Mouse (Mus musculus): ENCODE results near the gene Acadsb.
A peak's percentile ranks its signal among the peaks of the same experiment; 100 is the strongest.
"Not testable (repeated sequence)": the region's sequence is repeated elsewhere in the genome, so short reads cannot be mapped to it uniquely, and the experiment has no call there.

Gene Acadsb

DNA sequence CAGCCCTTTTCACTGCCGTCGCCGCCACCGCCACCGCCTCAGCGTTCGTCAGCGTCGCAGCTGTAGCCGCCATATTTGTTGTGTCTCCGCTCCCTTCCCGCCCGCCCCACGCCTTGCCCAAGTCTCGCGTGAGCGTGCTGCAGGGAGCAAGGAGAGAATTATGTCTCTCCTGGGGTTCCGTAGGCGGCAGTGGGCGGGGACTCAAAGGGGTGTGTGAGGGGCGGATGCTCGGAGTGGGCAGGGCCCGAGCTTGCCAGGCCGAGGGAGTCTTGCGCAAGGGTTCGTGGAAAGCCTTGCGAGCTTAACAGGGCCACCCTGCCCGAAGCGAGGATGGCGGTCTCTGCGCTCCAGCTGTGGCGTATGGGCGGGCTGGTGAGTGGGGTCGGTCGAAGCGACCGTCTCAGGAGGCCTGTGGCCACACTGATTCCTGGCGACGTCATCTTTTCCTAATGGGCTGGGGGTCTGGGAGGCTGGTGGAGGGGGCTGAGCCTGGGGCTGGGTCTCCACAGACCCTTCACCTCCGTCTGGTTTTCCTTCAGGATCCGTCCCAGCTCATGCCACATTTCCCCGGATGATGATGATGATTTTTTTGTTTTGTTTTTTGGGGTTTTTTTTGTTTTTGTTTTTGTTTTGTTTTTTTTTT lies at the start of gene Acadsb, which contains the start of gene Ikzf5:
Gene Acadsb (plus strand): TSS at position 186 of the 643 bp plus-strand sequence.
Gene Ikzf5 (minus strand): TSS at position 106 of the 643 bp plus-strand sequence.
- ATAC-seq (ENCODE audit: insufficient number of reproducible peaks, low FRiP score, low TSS enrichment) = peak; percentile 94

DNA sequence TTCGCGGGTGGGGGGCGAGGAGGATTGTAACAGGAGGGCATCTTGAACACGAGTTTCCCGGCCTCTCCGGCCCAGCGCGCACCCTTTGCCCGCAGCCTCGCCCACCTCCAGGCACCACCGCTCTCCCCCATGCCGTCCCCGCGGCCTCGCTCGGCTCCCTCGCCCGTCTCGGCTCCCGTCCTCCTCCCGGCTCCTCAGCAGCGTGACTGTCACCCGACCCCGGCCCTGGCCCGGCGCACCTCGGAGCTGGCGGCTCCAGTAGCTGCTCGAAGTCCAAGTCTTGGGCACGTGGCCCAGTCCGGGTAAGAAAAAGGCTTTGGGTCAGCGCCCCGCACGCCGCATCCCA lies 48.2 kb upstream of the Acadsb start:
- ATAC-seq (ENCODE audit: insufficient number of reproducible peaks, low FRiP score, low TSS enrichment) = peak; percentile 69

DNA sequence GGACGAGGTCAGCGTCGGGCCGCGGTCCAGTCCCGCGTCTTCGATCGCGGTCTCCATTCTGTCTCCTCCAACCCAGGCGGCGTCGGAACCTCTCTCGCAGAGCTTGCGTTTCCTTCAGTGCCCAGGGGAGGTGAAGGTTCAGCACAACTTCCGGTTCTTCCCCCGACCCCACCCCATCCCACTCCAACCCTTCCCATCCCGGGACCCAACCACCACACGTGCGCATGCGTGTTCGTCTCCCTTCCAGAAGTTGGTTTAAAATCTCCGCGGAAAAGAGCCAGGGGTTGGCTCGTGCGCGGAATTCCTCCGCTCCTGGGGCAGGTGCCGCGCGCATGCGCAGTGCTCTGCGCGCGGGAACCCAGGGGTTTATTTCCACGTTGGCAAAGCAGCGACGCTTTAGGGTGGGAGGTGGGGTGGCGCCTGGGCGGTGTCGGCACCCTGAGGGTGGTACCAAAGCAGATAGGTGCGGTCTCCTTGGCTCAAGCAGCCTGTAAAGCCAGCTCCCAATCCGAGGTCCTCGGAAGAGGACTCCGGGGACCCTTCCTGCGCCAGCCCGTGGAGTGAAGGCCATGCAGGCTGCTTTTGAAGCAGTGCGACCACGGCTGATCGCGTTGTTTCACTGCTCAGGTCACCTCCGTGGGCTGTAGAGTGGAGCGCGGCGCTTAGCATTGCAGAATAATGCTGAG lies 47.6 kb upstream of the Acadsb start, which contains the start of gene 2310057M21Rik:
Gene 2310057M21Rik (minus strand): TSS at position 145 of the 686 bp plus-strand sequence.
- peak; percentile 92 for ATAC-seq (ENCODE audit: insufficient number of reproducible peaks, low FRiP score, low TSS enrichment)

DNA sequence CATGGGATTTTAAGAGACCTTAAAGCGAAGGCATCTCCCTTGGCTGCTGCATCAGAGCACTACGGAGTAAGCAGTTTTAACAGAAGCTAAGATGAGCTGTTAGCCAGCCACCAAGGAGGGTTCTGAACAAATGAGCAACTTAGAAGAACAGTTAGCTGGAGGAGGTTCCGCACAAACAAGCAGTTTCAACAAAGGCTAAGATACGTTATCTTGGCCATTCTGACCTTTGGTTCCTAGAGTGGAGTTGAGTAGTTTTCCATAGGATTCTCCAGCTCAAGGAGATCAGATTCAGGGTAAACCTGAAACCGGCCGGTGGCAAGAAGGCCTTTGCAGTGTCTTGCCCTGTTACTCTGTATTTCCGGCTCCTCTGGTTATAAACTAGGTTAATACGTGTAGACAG lies 46.3 kb upstream of the Acadsb start:
- ATAC-seq (ENCODE audit: insufficient number of reproducible peaks, low FRiP score, low TSS enrichment) = no peak

DNA sequence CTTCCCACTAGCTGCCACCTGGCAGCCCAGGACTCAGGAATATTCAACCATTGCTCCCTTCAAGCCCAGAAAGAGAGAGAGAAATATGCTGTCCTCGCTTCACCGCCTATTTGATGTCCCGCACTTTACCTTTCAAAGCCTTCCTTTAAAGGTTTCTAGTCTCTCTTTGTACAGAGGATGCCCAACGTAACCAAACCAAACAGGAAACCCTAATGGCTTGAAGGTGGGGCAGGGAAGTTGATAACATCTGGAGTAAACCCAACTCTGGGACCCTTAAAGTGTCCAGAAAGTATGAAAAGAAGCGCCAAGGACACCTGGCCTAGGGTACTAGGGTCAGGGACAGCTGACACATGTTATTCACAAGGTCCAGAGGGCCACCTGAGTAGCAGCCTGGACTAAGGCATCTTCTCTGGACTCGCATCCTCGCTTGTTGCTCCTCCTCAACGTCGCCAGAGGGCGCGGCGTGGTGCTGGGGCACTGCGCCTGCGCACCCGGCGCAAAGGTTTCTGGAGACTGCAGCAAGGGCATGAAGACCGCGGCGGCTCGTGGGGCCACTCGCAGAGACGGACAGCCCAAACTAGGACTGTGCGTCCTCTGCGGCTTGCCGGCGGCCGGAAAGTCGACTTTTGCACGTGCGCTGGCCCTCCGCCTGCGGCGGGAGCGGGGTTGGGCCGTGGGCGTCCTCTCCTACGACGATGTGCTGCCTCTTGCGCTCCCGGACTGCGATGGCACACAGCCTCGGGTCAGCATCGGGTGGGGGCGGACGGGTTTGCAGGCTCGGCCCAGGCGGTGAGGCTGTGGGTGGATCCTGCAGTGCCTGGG lies 39.5 kb upstream of the Acadsb start, which contains the start of gene Pstk:
Gene Pstk (plus strand): TSS at position 494 of the 822 bp plus-strand sequence.
- peak; percentile 96 for ATAC-seq (ENCODE audit: insufficient number of reproducible peaks, low FRiP score, low TSS enrichment)

DNA sequence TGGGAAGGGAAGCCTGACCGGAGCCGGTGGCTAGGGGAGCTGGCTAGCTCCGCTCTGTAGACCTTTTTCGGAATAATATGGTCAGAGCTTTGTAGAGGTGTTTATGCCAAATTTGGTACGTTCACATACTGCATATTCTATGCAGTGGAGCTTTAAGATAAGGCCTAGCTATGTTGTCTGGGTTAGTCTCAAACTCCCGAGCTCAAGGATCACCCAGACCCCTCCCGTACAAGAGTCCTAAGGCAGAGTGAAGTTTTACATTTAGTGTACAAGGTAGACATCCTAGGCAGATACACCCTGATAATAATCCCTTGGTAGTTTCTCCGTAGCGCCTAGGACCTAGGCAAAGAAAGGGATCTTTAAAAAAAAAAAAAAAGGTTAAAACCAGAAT lies 38.9 kb upstream of the Acadsb start:
- no peak; the same call in 1 of the 2 replicates for ATAC-seq (ENCODE audit: insufficient number of reproducible peaks, low FRiP score, low TSS enrichment)

DNA sequence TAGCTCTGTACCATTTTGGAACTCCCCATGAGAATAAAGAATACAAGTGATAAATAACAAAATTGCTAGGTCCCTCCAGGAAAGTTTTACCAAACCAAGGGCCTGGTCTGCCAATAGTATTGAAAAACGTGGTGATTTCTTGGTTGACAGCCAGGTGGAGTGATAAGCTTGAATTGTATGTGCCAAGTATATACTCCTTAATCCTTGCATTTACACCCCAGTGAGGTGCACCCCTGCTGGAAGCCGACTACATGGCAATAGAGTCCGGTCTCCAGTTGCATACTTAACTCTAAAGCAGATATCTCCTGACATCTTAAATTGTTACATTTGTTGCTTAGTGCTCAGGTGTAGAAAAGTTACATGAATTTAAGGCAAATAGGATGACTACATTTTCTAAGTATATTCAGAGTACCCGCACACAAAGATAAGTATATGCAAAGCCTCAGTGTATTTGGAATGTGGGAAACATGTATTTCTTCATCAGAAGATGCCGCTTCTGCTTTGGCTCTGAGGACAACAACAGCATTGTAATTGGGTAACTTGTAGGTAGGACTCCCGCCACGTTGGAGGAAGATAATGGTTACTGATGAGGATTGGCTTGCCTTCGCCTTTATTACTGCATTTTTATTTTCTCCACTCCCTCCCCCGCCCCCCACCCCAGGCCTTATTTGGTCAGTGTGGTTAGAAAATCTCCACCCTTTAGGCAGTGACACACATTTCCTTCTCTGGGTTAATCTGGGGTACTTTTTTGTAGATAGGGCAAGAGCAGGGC lies 38.3 kb upstream of the Acadsb start:
- ATAC-seq (ENCODE audit: insufficient number of reproducible peaks, low FRiP score, low TSS enrichment) = no peak

DNA sequence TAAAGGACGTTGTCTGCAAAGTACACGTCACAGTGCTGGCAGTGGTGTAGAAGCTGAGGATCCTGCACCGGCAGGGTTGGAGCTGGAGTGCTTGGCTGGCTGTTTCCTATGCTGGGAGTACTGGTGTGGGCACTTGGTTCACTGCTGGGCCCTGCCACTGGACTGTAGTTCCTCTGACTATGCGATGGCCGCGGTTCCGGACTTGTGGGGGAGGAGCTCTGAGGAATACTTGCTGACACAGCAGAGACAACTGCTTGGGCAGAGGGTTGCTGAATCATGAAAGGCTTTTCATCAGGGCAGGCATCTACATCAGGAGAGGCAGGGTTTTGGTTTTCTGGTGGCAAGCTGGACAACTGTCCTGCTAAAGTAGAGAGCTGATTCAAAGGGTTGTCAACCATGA lies 18.6 kb upstream of the Acadsb start:
- not testable (repeated sequence) for ATAC-seq (ENCODE audit: insufficient number of reproducible peaks, low FRiP score, low TSS enrichment)

DNA sequence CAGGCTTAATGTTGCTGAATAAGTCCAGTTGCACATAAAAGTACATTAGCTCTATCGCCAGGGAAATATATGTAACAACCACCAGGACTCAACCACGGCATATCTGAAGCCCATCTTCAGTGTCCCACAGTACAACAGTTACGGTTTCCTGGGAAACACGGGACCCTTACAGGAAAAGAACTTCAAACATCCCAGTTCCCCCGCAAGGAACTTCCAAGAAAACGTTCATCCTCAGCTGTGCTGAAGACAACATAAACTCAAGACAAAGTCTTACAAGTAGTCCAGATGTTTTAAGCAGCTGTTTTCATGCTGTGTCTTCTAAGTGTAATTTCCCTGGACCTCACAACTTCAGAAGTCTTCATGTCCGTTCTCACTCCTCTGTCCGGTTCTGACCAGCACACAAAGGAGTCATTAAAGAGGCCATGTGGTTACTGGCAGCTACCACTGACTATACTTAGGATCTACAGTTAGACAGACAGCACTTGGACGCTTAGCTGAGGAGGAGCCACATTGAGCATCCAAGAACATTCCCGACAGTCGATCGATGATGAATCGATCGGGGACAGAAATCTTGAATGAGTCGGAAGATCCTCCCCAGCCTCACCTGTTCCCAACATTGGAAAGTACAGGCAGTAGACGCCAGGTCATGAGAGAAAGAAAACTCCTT lies 947 bp upstream of the Acadsb start:
- ATAC-seq (ENCODE audit: insufficient number of reproducible peaks, low FRiP score, low TSS enrichment) = no peak

DNA sequence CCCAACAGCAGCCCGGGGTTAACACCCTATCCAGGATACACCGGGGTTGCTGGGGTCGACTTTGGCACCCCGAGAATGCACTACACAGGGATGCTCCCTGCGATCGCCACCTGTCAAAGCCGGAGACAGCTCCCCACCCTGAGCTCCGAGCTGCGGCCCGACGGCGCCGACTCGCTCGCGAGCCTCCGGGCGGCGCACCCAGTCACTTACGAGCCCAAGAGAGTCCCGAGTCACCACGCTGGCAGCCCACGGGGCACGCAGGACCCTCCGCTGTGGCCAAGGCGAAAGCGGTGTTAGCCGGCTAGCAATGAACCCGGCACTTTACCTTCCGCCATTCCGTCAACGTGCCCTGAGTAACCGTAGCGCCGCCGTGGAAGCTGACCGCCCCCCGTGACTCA lies 414 bp upstream of the Acadsb start:
- ATAC-seq (ENCODE audit: insufficient number of reproducible peaks, low FRiP score, low TSS enrichment) = peak; percentile 52; the same call in 1 of the 2 replicates

DNA sequence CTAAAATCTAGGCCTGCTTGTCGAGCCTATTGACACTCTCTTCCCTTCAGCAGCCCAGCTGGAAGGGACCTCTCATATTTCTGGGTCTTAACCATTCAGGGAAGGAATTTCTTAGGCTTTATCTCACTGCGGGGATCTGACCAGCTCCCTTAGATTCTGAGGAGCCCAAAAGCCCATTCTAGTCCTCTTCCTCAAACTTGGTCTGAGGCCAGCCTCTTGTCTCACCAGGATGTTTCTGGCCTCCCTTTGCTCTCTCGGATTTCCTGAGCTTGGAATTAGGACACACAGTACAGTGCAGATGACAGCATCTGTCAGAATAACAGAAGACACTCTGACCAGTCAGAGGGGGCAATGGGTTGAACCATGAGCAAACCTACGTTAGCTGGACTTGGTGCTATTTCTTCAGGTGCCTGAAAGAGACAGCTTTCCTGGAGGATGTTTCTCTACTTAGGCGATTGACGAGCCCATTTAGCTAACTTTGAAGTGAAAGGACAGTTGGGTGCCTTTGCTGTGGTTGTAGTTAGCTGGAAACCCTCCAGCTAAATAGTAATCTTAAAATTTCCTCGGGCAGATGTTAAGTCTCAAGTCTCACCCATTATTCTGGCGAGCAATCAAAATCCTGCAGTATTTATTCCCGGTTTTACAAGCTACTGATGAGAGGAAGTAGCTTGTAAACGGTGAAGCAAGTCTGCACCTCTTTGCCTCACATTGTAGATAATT lies 980 bp downstream of the Acadsb start:
- ATAC-seq (ENCODE audit: insufficient number of reproducible peaks, low FRiP score, low TSS enrichment) = no peak

DNA sequence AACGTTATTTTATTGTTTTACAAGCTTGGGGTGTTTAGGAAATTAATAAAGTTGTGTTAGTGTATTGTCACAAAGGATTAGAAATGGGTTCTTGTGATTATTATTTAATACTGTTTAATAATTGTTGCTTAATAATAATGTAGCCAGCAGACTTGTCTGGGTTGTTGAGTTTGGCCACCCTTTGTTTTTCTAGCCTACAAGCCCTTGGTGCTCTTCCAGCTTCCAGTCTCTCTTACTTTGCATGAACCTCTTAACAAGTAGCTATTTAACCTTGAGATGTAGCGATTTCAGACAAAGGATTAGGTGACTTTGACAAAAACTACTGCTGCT lies 1.5 kb downstream of the Acadsb start:
- no peak for ATAC-seq (ENCODE audit: insufficient number of reproducible peaks, low FRiP score, low TSS enrichment)

DNA sequence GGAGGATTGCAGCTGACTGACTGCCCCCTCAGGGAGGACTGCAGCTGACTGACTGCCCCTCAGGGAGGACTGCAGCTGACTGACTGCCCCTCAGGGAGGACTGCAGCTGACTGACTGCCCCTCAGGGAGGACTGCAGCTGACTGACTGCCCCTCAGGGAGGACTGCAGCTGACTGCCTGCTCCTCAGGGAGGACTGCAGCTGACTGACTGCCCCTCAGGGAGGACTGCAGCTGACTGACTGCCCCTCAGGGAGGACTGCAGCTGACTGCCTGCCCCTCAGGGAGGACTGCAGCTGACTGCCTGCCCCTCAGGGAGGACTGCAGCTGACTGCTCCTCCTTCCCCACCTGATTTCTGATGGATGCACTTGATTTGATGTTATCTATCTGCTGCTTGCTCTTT lies 6.3 kb downstream of the Acadsb start:
- ATAC-seq (ENCODE audit: insufficient number of reproducible peaks, low FRiP score, low TSS enrichment) = not testable (repeated sequence)

DNA sequence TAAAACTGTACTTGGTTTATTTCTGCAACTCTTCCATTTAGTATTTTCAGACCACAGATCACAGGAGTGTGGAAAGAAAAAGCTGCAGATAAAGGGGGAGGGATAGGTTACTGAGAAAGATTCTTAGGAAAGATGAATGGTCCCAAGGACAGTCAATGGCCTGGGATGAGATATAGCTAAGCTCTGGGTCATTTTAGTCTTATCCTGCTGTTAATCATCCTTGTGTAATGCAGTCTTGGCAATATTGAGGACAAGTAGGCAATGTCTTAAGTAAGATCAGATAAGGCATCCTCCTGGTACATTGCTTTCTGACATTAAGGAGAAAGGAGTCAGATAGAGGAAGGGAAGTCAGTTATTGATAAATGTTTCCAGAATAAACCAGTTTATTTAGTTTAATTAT lies 7.2 kb downstream of the Acadsb start:
- ATAC-seq (ENCODE audit: insufficient number of reproducible peaks, low FRiP score, low TSS enrichment) = no peak

DNA sequence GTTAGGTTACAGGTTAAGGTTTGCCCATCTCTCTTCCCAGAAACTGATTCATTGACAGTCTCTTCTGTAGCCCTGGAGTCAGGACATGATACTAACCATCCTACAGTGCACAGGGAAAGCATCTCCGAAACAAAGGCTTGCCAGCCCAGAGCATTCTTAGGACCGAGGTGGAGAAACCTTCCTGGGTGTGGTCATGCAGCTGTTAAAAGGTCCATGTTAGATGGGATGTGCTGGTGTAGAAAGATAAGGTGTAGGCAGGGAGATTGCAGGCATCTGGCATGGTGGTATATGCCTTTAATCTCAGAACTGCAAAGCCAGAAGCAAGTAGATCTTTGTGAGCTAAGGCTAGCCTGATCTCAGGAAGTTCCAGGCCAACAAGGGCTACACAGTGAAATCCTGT lies 14.5 kb downstream of the Acadsb start:
- ATAC-seq (ENCODE audit: insufficient number of reproducible peaks, low FRiP score, low TSS enrichment) = no peak

DNA sequence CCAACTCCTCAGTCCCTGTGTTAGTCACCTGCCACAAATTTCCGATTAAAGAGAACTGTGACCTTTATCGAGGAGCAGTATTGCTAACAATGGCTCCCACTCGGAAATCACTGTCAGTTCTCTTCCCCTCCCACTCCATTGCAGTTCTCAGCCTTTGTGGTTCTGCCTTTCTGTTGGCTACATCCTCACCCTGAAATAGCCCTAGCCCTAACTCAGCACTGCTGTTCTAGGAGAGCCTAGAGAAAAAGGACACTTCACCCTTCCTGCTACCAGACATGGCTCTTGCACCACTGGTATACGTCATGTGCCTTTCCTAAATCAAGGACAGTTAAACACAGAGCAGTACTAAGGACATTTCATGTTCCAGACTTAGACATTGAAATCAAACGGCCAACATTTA lies 16.9 kb downstream of the Acadsb start:
- no peak for ATAC-seq (ENCODE audit: insufficient number of reproducible peaks, low FRiP score, low TSS enrichment)

DNA sequence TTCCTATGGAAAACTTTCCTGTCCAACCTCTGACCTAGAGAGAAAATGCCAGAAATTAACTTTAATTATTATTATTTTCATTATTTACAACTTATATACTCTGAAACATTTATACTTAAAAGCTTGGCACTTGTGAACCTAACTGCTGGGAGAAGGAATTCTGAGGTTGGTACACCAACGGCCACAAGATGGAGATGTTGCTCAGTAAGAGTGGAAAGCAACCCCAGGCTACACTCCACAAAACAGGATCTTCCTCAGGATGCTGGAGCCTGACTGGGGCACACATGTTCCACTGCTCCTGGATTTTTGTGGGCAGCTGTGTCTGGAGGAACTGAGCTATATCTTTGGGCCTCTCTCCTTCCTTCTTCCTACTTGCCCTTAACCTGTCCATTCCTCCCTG lies 21.8 kb downstream of the Acadsb start:
- no peak for ATAC-seq (ENCODE audit: insufficient number of reproducible peaks, low FRiP score, low TSS enrichment)

DNA sequence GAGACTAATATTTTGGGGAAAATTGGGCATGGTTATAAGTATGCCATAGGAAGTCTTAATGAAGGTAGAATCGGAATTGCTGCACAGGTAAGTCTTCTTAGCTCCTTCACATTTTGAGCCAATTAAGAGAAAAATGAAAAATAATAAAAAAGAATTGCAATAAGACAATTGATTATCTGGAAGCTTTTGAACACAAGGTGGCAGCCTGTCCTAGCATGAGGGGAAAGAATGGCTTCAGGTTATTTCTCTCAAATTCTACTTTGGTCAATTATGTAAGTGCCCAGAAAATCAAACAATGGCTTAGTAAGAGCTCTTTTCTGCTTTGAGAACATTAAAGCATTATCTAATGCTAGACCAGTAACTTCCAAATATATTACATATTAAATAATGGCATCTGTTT lies 23.9 kb downstream of the Acadsb start:
- no peak for ATAC-seq (ENCODE audit: insufficient number of reproducible peaks, low FRiP score, low TSS enrichment)

DNA sequence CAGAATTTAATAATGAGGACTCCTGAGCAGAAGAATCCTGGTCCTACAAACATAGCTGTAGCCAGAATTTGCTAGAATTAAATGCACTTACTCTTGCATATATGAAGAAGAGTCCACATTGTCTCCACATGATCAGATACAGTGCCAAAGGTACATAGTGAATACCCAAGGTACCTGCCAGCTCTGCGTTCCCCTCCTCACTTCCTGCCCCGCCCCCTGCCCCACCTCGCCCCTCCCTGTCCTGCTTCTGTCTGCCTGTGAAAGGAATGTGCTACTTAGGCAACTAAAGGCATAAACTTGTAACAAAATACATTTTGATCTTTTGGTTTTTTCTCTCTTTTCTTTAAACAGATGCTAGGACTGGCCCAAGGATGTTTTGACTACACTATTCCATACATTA lies 26.6 kb downstream of the Acadsb start:
- ATAC-seq (ENCODE audit: insufficient number of reproducible peaks, low FRiP score, low TSS enrichment) = no peak

All from cerebellum, adult (tissue).